Mouse (Mus musculus) gastrocnemius, postnatal 10 days (tissue): ENCODE results near the gene Sept9. TPM values are rescaled to one million over a fixed set of nuclear protein-coding genes. Genes with fewer than 3 reads are reported as not detected.

ENCODE experiments used
- DNase-seq: peaks from one replicate; pipeline ENCODE4 v3.0.0; 2021; ENCODE audit warnings: mixed read lengths
- total RNA-seq, 2 experiments: library from RNA; stranded (reverse); gene quantifications; 2 replicates each; pipeline ENCODE4 v1.2.3; 2021

Gene Sept9
- total RNA-seq, 2 experiments from 2014 or later = 40.1 to 51.9 TPM

DNA sequence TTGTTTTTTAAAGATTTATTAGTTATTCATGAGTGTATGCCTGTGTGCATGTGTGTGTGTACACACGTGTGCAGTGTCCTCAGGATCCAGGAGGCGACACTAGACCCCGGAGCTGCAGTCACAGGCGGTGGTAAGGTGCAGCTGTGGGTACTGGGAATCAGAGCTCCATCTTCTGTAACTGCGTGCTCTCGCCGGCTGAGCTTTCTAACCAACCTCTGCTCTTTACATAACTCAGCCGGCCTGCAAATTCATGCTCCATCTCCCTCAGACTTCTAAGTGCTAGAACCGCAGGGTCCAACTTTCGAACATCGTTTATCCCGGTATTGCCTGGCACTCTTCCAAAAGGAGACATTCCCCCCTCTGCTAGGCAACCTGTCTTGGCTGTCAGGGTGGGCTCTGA is 24.0 kb upstream of the Sept9 start:
- no peak for DNase-seq

DNA sequence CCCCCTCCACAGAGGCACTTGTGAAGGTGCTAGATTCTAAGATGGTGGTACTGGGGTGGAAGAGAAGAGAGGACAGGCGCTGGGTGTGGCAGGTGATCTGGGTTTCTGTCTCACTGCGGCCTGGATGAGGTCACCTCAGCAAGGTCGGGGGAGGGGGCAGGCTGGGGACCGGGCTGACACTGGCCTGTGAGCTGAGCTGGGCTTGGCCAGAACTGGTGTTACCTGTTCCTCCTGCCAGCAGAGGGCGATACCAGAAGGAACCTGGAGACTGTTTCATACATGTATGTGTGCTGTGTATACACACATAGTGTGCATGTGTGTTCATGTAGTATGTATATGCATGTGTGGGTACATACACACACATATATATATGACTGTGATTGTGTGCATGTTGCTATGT is 23.2 kb upstream of the Sept9 start:
- peak; percentile 46 for DNase-seq

DNA sequence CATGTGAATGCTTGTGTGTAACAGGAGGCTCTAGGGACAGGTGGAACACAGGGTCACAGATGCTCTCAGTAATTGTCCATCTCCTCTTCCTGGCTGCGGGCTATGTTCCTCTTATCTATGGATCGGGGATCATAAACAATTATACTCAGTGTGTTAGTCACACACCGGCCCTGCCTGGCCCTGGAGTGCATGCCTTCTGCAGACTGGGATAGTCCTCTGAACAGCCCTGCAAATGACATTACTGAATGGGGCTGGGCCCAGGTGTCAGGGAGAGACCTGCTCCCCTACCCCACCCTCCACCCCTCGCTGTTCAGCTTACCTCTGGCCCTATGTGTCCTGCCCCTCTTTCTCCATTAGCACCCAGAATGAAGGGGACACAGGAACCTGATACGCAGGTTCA is 22.6 kb upstream of the Sept9 start:
- DNase-seq = no peak

DNA sequence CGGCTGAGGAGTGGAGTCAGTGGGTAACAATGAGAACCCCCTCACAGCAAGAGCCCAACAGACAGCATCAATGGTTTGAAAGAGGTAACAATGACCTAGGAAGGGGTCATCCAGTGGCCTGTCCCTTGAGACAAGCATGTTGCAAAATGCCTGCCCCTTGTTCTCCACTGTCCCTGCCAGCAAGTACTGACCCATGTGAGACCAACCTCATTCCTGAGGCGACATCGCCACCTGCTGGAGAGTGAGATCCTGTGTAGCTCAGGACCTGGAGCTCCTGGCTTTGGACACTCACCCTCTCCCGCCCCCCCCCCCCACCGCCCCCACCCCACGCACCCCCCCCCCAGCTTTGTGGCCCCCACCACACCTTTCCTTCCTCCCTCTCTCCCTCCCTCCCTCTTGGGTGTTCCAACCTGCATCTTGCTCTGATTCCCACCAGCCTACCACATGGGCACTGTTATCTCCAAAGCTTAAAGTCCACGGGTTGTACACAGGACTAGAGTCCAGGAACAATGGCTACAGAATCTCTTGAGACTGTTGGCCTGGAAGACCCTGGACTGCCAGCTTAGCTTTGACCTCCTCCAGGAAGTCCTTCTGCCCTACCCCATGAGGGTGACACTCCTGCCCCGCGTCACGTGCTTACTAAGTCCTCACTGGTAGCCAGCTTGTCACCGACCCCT is 22.0 kb upstream of the Sept9 start:
- peak; percentile 96 for DNase-seq

DNA sequence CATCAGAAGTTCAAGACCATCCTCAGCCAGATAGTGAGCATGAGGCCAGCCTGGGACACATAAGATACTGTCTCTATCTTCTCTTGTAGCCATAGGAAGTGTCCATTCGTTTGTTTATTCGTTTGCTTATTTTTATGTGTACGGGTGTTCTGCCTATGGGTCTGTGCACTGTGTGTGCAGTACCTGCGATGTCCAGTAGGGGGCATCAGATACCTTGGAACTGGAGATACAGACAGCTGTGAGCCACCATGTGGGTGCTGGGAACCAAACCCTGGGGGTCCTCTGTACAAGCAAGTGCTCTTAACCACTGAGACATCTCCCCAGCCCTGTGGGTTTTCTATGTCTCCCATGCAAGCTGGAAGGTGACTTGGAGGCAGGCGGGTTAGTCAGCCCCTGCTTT is 19.6 kb upstream of the Sept9 start:
- no peak for DNase-seq

DNA sequence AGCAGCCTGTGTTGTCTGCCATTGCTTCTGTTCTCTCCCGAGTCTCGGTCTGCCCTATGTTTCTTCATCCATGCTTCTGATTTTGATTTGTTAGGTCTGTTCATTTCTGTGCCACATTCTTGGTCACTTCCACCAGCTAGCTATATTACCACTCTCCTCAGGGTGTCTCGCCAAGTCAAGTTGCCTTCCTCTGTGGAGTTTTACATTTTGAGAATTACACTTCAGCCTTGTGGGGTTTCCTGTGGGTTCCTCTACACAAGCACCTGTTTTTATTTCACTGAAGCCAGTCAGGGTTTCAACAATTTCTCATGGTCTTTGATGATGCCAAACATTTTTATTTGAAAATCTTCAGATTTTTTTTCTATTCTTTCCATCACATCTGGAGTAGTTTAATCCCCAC is 16.7 kb upstream of the Sept9 start:
- DNase-seq = no peak

DNA sequence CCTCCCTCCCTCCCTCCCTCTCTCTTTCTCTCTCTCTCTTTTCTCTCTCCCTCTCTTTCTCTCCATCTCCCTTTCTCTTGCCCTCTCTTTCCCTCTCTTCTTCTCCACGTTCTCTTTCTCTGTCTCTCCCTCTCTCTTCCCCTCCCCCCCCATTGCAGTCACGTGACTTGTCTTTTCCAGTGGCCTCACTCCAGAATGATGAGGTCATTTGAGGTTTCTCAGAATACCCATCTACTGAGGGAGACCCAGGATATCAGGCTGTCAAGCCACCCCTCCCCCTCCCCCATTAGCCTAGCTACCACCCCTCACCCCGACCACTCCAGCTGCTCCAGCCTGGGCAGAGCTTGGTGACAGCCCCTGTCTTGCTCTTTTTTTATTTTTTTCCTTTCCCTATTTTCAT is 16.2 kb upstream of the Sept9 start:
- DNase-seq = no peak

DNA sequence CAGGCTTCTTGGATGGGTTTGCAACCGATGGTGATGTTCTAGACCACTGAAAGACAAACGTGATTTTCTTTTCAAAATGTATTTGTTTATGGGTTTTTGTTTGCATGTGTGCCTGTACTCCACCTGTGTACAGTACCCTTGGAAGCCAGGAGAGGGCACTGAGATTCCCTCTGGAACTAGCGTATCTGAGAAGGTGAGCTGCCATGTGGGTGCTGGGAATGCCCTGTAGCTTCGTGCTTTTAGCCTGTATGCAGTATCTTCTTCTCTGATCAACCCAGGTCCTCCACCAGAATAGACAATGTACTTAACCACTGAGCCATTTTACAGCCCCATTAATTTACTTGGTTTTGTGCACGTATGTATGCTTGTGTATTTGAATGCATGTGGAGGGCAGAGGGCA is 15.6 kb upstream of the Sept9 start:
- DNase-seq = no peak

DNA sequence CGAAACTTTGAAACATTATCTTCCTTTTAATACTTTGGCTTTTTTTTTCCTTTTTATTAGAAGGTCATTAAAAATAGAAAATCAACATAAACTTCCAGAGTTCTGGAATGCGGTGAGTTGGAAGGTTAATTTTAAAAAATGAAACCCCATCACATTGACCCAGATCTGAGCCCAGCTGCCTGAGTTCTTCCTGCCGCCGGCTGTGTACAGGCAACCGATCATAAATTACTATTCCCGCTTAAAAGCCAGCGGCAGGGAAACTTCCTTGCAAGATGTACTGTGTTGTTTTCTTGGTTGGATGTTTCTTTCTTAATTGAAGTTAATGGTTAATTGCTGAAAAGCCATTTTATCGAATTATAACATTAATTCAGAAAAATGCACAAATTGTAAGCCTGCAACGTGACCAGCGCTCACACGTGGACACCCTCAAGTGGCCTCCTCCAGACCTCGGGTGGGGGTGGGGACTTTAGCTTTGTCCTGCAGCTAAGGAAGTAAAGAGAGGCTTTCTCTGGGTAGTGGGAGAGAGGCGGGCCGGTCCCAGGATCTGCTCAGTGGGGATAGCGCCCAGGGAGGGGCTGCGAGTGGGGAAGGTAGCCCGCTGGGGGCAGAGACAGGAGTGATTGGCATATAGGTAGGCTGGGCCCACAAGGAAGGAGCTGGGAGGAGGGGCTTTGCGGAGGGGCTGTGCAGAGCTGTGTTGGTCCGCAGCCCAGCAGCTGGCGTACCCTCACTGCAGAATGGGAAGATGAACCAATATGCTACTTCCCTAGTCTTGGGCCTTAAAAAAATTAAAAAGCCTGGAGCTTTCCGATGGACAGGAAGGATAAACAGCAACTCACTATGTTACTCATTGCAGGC is 14.2 kb upstream of the Sept9 start:
- DNase-seq = no peak

DNA sequence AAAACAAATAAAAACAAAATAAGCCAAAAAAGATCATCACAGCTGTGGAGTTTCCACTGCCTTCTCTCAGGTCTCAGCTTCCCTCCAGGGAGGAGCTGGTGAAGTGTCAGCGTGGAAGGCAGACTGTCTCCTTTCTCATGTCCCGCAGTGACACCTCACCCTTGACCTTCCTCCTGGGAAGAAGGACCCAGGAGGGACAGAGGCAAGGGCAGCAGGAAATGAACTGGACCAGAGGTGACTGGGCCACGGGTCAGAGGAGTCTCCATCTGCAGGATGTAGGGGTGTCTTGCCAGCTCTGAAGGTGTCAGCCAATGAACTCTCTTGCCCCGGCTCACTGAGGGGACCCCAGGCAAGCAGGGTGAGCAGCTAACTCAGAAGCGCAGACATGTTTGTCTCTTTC is 7.9 kb upstream of the Sept9 start:
- no peak for DNase-seq

DNA sequence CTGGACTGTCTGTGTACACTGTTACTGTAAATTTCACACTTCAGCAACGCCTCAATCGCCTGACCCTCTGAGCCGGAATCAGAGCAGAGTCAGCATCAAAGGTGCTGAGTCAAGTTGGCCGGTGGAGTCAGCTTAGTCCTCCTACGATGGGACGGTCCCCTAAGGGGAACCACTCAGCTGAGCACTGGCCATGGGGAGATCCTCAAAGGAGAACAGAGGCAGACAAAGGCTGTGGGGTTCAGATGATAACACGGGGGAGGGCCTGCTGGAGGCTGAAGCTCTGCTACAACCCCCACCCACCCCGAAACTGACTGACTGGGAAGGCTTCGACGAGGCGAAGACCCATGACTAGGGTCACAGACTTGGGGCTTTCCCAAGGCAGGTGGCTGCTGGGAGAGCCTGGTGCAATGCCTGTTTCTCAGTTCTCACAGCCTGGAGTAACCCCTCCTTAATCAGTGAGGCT is 5.0 kb upstream of the Sept9 start:
- DNase-seq = no peak

DNA sequence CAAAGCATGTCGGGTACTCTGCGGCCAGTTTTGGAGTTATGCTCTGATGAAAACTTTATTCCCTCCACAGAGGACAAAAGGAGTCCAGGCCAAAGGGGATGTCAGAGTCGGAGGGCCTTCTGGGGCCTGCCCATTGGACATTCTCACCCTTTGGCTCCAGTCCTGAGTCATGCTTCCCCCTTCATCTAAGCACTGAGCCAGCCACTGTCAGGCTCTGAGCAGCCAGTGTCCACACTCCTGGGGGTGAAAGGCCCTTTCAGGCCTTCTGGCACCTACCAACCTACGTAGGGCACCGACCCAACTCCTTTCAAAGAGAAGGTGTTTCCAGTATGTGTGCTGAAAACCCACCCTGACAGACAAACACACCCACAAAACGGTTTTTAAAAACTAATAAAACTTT is 3.8 kb upstream of the Sept9 start:
- no peak for DNase-seq

DNA sequence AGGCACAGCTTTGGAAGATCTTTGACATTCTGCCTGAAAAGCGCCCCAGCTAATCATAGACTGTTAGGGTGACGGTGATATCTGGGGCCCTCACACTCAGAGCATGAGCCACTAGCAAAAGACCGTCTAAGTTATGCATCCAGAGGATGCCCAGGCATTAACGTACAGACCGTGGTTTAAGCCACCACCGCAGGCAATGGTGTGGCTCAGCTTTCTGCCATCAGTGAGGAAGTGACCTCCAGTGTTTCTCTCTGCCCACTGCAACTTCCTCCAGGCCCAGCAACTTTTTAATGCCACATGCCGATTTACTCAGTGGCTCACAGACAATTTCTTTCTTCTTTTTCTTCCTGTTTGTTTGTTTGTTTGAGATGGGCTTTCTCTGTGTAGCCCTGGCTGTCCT is 2.8 kb upstream of the Sept9 start:
- no peak for DNase-seq

DNA sequence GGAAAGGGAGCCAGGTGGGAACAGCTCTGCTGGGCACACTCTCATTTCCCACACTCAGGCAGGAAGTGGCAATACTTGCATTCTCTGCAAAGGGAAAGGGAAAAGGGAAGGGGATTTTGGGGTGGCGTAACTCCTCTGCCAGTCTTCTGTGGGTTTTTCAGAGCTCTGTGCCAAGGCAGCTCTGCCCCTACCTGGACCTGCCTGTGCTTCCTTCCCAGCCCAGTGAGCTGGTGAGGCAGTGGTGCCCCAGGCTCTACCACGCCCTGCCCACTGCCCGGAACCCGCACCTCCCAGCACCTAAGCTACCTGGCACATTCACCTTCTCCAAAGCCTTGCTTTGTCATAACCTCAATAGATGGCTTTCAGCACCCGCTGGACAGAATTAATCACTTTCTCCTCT is 1.3 kb upstream of the Sept9 start:
- no peak for DNase-seq

DNA sequence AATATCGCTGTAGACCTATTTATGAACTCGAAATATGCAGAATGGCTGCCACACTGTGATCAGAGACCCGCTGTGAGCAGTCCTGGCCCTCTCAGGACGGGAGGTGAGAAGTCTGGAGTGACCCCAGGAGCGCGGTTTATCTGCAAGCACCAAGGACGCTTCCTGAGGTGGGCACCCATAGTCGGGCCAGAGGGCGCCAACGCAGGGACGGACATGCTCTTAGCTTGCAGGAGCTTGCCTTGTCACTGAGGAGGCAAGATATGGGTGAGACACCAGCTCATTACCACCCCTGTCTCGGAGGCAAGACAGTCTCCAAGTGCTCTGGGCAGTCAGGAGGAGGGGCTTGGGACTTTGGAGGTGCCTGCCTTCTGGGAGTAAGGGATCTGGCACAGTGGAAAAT is 2.4 kb downstream of the Sept9 start:
- DNase-seq = no peak

DNA sequence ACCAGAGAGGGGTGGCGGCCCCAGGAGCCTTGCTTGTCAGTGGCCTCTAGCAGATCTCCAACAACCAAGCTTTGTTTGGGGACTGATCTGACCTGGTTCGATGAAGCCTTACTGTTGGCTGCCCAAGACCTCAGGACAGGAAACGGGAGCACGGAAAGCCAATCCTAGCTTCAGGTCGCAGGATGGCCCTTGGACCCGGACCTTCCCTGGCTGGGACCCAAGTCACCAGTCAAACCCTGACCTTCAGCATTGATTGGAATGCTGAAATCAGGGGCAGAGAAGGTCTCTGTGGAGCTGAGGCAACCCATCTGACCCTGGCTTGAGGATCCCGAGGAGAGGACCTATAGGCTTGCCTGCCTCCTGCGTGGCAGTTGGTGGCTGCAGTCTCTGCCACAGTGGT is 5.1 kb downstream of the Sept9 start:
- DNase-seq = no peak

DNA sequence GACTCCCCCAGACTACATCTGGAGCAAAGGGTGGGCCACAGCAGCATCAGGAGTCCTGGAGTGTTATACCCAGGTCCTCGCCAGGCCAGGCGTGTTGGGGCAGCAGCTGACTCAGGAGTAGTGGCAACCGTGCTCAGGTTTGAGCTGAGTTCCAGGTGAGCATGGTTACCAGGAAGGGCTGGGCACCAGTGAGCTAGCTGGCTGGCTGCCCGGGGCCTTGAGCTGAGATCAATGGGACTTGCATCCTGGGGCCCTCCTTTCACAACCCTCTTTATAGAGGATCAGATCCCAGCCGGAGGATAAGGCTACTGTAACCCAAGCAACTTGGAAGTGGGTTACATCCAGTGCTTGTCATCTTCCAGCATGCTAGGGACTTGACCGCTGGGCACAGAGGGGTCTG is 5.6 kb downstream of the Sept9 start:
- DNase-seq = no peak

DNA sequence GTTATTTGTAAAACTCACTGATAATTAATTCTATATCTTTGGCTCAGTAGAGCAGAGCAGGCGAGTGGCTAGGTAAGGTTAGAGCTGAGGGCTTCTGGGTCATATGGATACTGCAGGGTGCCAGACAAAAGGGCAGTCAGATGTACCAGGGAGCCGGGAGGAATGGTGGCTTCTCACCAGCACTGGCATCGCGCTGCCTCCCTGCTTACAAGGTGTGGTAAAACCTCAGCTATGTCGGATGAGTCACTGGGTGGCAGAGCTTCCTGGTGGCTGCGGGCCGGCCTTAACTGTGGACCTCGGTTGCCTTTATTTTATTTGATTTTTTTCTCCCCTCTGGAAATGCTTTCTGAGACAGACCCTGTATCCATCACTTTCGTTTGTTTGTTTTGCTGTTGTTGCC is 6.0 kb downstream of the Sept9 start:
- DNase-seq = no peak

DNA sequence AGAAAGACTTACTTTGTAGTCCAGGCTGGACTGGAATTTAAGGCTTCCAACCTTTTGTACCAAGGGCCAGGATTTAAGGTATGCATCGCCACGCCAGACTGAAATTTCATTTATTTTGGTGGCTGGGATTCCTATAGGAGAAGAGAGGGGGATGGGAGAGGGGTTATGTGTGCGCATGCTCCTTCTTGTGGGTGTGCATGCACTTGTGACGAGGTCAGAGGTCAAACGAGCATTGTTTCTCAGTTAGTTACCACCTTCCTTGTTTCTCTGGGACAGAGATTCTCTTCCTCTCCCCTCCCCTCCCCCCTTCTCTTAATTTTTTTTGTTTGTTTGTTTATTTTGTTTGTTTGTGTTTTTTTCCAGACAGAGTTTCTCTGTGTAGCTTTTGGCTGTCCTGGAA is 8.0 kb downstream of the Sept9 start:
- DNase-seq = no peak

DNA sequence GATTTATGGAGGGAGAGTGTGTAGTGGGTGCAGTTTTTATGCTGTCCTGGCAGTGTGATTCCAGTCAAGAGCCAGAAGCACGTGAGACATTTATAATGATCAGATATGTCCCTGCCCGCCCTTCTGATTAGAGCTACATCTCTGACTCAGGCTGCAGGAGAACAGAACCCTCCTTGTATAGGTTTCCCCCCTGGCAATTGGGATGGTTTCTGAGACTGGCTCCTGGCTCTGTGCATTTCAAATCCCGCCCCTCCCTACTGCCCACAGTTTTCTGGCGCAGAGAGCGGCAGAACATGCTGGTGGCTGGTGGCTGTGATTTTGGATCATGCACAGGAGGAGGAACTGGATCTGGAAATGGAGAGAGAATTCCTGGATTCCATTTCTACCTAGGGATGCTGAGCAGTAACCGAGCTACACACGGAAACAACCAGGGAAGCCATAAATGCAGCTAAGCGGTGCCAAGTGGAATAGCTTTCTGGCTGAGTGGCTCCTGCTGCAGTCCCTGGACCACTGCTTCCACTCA is 8.8 kb downstream of the Sept9 start:
- DNase-seq = no peak

DNA sequence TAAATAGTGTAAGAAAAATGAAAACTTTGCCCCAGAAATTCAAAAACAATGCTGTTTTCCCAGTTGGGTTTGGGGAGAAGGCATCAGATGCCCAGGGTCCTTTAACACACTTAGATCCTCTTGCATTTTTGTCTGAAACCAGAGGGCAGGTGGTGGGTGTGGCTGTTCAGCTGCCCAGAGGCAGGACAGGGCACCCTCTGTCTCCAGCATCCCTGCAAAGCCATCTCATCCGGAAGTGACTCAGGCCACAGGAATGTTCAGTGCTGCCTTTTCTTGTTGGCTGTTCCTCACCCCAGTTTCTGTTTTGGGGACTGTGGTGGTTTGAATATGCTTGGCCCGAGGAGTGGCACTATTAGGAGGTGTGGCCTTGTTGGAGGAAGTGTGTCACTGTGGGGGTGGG is 17.3 kb downstream of the Sept9 start:
- no peak for DNase-seq

DNA sequence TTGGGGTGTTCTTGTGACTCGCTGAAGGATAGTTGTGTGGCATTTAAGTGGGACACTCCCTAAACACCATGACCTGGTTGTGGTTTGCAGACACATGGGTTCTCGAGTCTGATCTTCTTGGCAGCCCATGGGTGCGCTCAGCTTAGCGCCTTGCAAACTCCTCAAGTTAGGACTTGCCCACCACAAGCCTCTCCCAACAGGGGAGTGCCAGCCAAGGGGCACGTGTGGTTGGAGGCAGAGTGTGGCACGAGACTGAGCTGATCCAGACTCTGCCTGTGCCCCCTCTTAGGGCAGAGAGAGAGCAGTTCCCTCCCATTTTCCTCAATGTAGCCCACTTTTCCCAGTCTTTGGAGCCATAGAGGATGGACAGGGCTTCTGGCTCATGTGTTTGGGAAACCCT is 18.6 kb downstream of the Sept9 start:
- no peak for DNase-seq

DNA sequence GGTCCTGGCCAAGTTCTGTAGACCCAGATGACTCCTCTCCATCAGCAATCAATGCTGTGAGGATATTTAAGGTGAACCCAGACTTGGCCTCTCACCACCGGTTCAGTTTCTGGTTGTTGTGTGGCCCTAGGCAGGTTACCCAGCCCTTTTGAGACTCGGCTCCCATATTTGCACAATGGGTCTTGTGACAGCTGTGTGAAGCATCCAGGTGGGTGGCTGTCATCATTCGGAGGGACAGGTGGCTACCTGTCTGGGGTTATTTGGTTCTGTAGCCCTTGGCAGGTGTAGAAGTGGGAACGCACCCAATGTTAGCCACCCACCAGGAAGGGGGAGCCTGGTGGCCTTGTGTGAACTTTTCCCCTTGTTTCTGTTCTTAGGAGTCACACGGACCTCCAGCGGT is 19.0 kb downstream of the Sept9 start:
- DNase-seq = no peak

DNA sequence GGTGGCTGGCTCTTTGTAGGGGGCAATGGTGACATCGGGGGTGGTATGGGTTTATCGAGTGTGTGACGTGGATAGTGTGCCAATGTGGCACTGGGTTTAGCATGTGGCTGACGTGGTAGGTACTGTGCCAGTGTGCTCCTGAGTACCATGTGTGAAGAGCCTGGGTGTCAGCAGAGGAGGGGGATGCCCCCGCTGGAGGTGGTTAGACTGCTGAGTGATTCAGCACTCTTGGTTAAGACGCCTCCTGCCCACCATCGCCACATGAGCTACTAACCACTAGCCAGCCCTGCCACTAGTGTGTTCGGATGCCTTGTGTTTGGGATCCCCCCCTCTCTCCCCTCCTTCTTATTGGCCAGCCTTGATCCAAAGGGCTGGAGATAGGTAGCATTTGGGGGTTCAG is 21.3 kb downstream of the Sept9 start:
- no peak for DNase-seq
